Mouse (Mus musculus): ENCODE data around the gene Duox1.

GRCm38 (mm10) chr2:122317384-122317783, 1.9 kb downstream of the Duox1 start:
- TF ChIP-seq CTCF (IDR thresholded peaks at IDR 0.05; ENCODE audit: extremely low read depth, insufficient read depth, low read length) (no peak), POLR2A (IDR thresholded peaks at IDR 0.05; ENCODE audit: extremely low read depth, insufficient read depth, low read length) (no peak)
